Mouse (Mus musculus) erythroblast, embryonic 14.5 days (primary cell): Measurements from ENCODE around the gene 0610012G03Rik.

ENCODE experiments used
- GATA1 ChIP-seq: IDR thresholded peaks from 2 replicates; pipeline ENCODE4 v1.6.1; 2012; ENCODE audit warnings: low read length, inconsistent platforms, mixed read lengths
- TAL1 ChIP-seq: IDR thresholded peaks from 3 replicates; pipeline ENCODE4 v1.6.1; 2012; ENCODE audit warnings: low read length, inconsistent platforms, mixed read lengths

GRCm38 (mm10) chr16:31948345-31948774 is at the start of gene 0610012G03Rik, which contains the start of gene Ncbp2:
- TF ChIP-seq GATA1 = no peak
- no peak for TF ChIP-seq TAL1
